Mouse (Mus musculus) bone marrow macrophage, adult 2 months (primary cell): ENCODE results near the gene Il17c. TPM values are rescaled to one million over a fixed set of nuclear protein-coding genes. Genes with fewer than 3 reads are reported as not detected.

Experiments
- H3K27ac ChIP-seq: 2 replicates; pipeline ENCODE4 v1.5.1; 2012; ENCODE audit warnings: low read depth, low read length; ENCODE audit not compliant: insufficient read depth
- H3K4me1 ChIP-seq: 2 replicates; pipeline ENCODE4 v1.6.1; 2012; ENCODE audit warnings: low read length; ENCODE audit not compliant: control insufficient read depth, insufficient read depth
- H3K4me3 ChIP-seq: 2 replicates; pipeline ENCODE4 v1.5.1; 2012; ENCODE audit warnings: mild to moderate bottlenecking, low read length, moderate library complexity; ENCODE audit not compliant: insufficient read depth
- CTCF ChIP-seq: IDR thresholded peaks from 2 replicates; pipeline ENCODE4 v1.5.1; 2012; ENCODE audit warnings: low read depth, mild to moderate bottlenecking, low read length, moderate library complexity
- POLR2A ChIP-seq: IDR thresholded peaks from 2 replicates; pipeline ENCODE4 v1.6.1; 2012; ENCODE audit warnings: mild to moderate bottlenecking, low read depth, low read length, borderline replicate concordance
- polyA plus RNA-seq: library from polyadenylated mRNA; stranded (reverse); fragments of >200 nt; gene quantifications from 2 replicates; pipeline ENCODE4 v1.2.4, GENCODE M21; 2012; ENCODE audit not compliant: missing spikeins, insufficient read depth, insufficient read length

Il17c gene
- not detected in 2 replicates for polyA plus RNA-seq

DNA sequence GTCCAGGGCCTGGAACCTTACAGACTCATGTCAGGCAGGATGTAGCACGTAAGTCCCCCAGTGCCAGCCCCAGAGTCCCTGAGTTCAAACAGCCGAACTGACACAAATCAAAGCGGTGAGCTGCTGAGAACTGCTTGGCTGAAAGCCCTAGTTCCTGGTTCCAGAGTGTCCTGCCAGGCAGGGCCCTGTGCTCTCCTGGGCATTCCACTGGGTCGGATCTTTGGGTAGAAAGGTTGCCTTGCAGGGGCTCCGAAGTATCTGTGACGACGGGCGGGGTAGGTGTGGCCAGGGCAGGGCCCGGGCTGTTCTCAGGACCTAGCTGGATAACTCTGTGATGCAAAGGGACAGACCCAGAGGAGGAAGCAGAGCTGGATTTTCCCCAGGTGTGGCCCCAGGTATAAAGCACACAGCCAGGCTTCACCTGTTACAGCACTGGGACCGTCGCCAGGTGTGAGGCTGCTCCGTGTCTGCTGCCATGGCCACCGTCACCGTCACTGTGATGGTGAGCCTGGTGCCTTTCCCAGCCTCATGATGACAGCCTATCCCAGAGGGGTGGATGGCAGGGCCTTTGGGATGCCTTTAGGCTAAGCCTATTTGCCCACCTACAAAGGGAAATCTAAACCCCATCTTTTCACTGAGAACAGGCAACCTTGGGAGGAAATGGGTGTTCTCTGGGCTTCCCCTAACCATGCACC lies at the start of gene Il17c:
Il17c (plus strand) TSS at position 645 of the 695 bp plus-strand sequence.
- Histone ChIP-seq H3K27ac (no peak within 1 kb of the TSS), H3K4me3 (no peak within 1 kb of the TSS), H3K4me1 (peaks cover 6% of the 10 kb centered on the region)
- no peak for TF ChIP-seq POLR2A

GRCm38 (mm10) chr8:122375320-122375719 lies 46.5 kb upstream of the Il17c start:
- Histone ChIP-seq H3K27ac (no peak overlapping the region), H3K4me3 (peak overlapping the region; percentile 58), H3K4me1 (peaks cover 7% of the 10 kb centered on the region)
- no peak for TF ChIP-seq CTCF
- no peak for TF ChIP-seq POLR2A

- TF ChIP-seq CTCF (no peak), POLR2A (no peak)
- H3K4me3 ChIP-seq, result peak overlapping the region; percentile 58
- peak overlapping the region; percentile 41 for H3K27ac ChIP-seq
- peaks cover 7% of the 10 kb centered on the region for H3K4me1 ChIP-seq
Observed at GRCm38 (mm10) chr8:122375751-122376364, 46.0 kb upstream of the Il17c start.

GRCm38 (mm10) chr8:122376365-122377231 lies 45.2 kb upstream of the Il17c start, which contains the start of gene Zc3h18:
Gene Zc3h18 (plus strand): TSS chr8:122376609.
- TF ChIP-seq POLR2A (no peak), CTCF (no peak)
- Histone ChIP-seq H3K4me1 (peaks cover 7% of the 10 kb centered on the region), H3K4me3 (peak within 1 kb of the TSS; percentile 76), H3K27ac (peak within 1 kb of the TSS; percentile 86)

DNA sequence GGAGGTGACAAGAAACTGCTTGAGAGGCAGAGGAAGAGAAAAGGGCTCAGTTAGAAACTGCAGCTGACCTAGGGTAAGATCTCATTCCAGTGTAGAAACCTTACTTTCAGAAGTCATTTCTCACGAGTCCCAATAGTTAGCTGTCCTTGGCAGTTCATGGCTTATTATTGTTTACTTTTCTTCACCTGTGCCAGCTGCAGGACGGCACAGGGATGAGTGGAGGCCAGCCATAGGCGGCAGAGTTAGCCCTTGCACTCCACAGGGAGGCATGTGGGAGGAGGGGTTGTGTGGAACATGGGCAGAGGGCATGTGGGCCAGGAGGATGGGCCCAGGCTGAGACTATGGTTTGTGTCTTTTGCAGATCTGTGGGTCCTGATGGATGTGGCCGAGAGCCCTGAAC lies 38.8 kb upstream of the Il17c start:
- H3K4me1 ChIP-seq, result peaks cover 4% of the 10 kb centered on the region

DNA sequence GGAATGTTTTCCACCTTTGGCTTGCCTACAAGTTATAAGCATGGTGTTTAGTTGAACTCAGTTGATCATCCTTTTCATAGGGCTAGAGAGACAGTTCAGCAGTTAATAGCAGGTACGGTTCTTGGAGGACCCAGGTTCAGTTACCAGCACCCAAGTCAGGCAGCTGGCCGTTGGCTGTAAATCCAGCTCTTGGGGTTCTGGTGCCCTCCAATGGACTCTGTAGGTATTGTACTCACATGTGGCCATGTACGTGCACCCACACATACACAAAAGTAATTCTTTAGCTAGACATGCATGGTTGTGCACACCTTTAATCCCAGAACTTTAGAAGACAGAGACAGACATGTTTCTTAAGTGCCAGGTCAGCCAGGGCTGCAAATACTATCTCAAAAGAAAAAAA lies 32.5 kb upstream of the Il17c start:
- TF ChIP-seq POLR2A (no peak), CTCF (no peak)
- Histone ChIP-seq H3K4me1 (no peaks in the 10 kb centered on the region), H3K4me3 (no peak overlapping the region), H3K27ac (no peak overlapping the region)

More for the DNA sequence above, 38.8 kb upstream of the Il17c start:
- Histone ChIP-seq H3K4me3 (no peak overlapping the region), H3K27ac (no peak overlapping the region)
- TF ChIP-seq CTCF, result no peak
- TF ChIP-seq POLR2A, result no peak

DNA sequence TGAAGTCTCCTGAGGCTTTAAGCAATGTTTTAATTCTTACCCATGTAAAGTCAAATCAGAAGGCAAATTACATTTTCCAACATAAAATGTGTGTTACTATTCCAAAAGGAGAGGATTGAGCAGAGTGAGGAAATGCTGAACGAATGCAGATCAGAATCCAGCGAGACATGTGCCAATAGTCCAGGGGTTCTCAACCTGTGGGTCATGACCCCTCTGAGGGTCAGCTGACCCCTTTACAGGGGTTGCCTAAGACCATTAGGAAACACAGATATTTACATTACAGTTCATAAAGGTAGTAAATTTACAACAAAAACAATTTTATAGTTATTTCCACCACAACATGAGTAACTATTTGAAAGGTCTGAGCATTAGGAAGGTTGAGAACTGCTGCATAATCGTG lies 31.1 kb upstream of the Il17c start:
- Histone ChIP-seq H3K4me1 (no peaks in the 10 kb centered on the region), H3K4me3 (no peak overlapping the region), H3K27ac (no peak overlapping the region)
- TF ChIP-seq POLR2A (no peak), CTCF (no peak)

GRCm38 (mm10) chr8:122393717-122394116 lies 28.1 kb upstream of the Il17c start:
- Histone ChIP-seq H3K27ac (no peak overlapping the region), H3K4me1 (no peaks in the 10 kb centered on the region), H3K4me3 (no peak overlapping the region)
- no peak for TF ChIP-seq CTCF
- TF ChIP-seq POLR2A, result no peak

- Histone ChIP-seq H3K4me1 (no peaks in the 10 kb centered on the region), H3K27ac (no peak overlapping the region), H3K4me3 (no peak overlapping the region)
- TF ChIP-seq CTCF (no peak), POLR2A (no peak)
Observed at GRCm38 (mm10) chr8:122395291-122395690, 26.5 kb upstream of the Il17c start.

DNA sequence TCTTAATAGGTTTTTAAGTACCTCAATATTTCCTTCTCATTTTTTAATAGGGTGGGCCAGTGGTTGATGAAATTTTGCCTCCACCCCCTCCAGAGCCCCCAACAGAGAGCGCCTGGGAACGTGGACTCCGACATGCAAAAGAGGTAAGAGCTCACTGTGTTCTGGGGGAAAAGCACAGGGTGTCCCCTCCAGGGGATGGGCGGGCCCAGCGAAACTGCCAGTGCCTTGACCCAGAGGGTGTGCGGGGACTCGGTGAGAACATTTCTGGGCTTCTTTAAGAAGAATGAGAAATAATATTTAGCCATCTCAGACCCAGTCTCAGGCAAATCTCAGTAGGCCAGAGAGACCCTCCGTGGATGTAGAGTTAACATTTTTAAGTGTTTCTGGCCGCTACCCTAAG lies 23.6 kb upstream of the Il17c start:
- Histone ChIP-seq H3K27ac (no peak overlapping the region), H3K4me1 (no peaks in the 10 kb centered on the region), H3K4me3 (no peak overlapping the region)
- no peak for TF ChIP-seq CTCF
- TF ChIP-seq POLR2A, result no peak
